In the genomic region with DNA sequence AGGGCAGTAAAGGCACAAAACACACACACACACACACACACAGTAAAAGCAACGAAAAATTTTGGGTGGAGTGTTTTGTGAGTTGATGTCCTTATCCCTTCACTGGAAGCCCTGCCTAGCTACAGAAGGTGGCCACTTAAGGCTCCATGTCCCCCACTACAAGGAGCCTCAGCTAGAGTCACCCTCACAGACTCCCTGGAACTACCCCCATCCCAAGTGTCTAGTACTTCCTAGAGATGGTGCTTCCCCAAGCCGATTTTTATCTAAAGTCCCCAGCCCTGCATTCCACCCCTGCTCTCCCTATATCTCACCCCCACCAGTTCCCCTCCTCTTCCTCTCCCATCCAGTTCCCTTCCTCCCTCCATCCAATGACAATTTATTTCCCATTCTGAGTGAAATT, we compare ENCODE assay signal across 22 mouse cellular contexts. TPM values are rescaled to one million over a fixed set of nuclear protein-coding genes. Genes with fewer than 3 reads are reported as not detected.
A peak's percentile ranks its signal among the peaks of the same experiment; 100 is the strongest.
DNase-seq lines count a peak whose midpoint lies in the region; ATAC-seq and TF ChIP-seq lines count a peak whose summit lies in the region.
"Had no signal": no experiment of that assay in that cellular context is flagged by ENCODE, and none has a peak within 500 bp of the region (broad histone marks: within the 10 kb centered on the region; RNA-seq: fewer than 3 reads in every experiment).

No protein-coding gene starts in this region.

- 45% methylated on average over 2 of the region's 2 CpGs for WGBS in liver, embryonic 11.5 days
- 51% methylated on average over 2 of the region's 2 CpGs for WGBS in liver, postnatal 0 days (ENCODE audit: insufficient replicate concordance)
- WGBS in hindbrain, embryonic 13.5 days = 83% methylated on average over 2 of the region's 2 CpGs

- TF ChIP-seq RAD21 in CH12.LX (IDR thresholded peaks at IDR 0.05; ENCODE audit: low read depth, low read length) (no peak), MEL (IDR thresholded peaks at IDR 0.05; ENCODE audit: low read depth, low read length) (no peak)

- no peak for TF ChIP-seq CTCF in liver, postnatal 0 days (IDR thresholded peaks at IDR 0.05; ENCODE audit: low read depth)
- TF ChIP-seq CTCF in CH12.LX (conservative IDR thresholded peaks at IDR 0.05 in 1 of 2, IDR thresholded peaks at IDR 0.05 in 1 of 2; ENCODE audit: low read depth in 2 of 2, low read length in 2 of 2) = no peak
- no peak for TF ChIP-seq CTCF in MEL (IDR thresholded peaks at IDR 0.05 in 2 of 3, conservative IDR thresholded peaks at IDR 0.05 in 1 of 3; ENCODE audit: control insufficient read depth in 1 of 3, insufficient read depth in 1 of 3, low read depth in 2 of 3, low read length in 3 of 3, poor library complexity in 1 of 3, severe bottlenecking in 1 of 3)

- no peak overlapping the region for H3K4me3 ChIP-seq in liver, embryonic 11.5 days (ENCODE audit: low read depth, low read length)
- no peak overlapping the region for H3K4me3 ChIP-seq in liver, postnatal 0 days (ENCODE audit: low read depth, low read length)
- no peak overlapping the region for H3K4me3 ChIP-seq in CH12.LX (replicated peaks in 1 of 3; ENCODE audit: low read depth in 2 of 3, low read length in 2 of 3, poor library complexity in 1 of 3)
- no peak overlapping the region for H3K4me3 ChIP-seq in MEL (ENCODE audit: control insufficient read depth in 1 of 2, insufficient read depth in 1 of 2, low read depth in 2 of 2, low read length in 2 of 2)
- no peak overlapping the region for H3K4me3 ChIP-seq in hindbrain, embryonic 13.5 days
- H3K4me3 ChIP-seq: embryonic facial prominence, embryonic 13.5 days; embryonic facial prominence, embryonic 15.5 days; erythroblast, embryonic 14.5 days; forebrain, embryonic 10.5 days; forebrain, embryonic 12.5 days had no signal

- no peaks in the 10 kb centered on the region; the same call in 1 of the 2 replicates for H3K79me2 ChIP-seq in CH12.LX (replicated peaks; ENCODE audit: control insufficient read depth, extremely low read depth, insufficient read depth, poor library complexity, severe bottlenecking)
- H3K79me2 ChIP-seq in MEL (ENCODE audit: control insufficient read depth, insufficient read depth, low read length, poor library complexity) = no peaks in the 10 kb centered on the region

- H3K36me3 ChIP-seq in liver, embryonic 11.5 days (ENCODE audit: control insufficient read depth, insufficient read depth, low read length) = no peaks in the 10 kb centered on the region
- H3K36me3 ChIP-seq in liver, postnatal 0 days (replicated peaks; ENCODE audit: insufficient read depth, low read length) = no peaks in the 10 kb centered on the region
- peaks cover 0 to 23% of the 10 kb centered on the region in 2 experiments for H3K36me3 ChIP-seq in CH12.LX (replicated peaks in 1 of 2; ENCODE audit: control insufficient read depth in 1 of 2, insufficient read depth in 1 of 2, low read length in 1 of 2)
- H3K36me3 ChIP-seq in MEL (ENCODE audit: control insufficient read depth in 1 of 2, insufficient read depth in 2 of 2, low read length in 2 of 2) = peaks cover 0 to 42% of the 10 kb centered on the region in 2 experiments; a peak in 2 of 4 replicates
- H3K36me3 ChIP-seq in hindbrain, embryonic 13.5 days = peaks cover 3% of the 10 kb centered on the region; the same call in 1 of the 2 replicates
- H3K36me3 ChIP-seq: embryonic facial prominence, embryonic 13.5 days; forebrain, embryonic 12.5 days had no signal

- in situ Hi-C loops in CH12.LX (cut with MboI; ENCODE audit: low pct_ligation_motif_present, low pct_unique_long_range_greater_than_20kb, low sequenced_read_pairs) = no loop called here

- no peaks in the 10 kb centered on the region for H3K9me3 ChIP-seq in liver, embryonic 11.5 days (ENCODE audit: control insufficient read depth, low read length)
- no peaks in the 10 kb centered on the region for H3K9me3 ChIP-seq in liver, postnatal 0 days (ENCODE audit: low read length)
- H3K9me3 ChIP-seq in CH12.LX (replicated peaks; ENCODE audit: low read length) (peaks cover 2% of the 10 kb centered on the region), MEL (replicated peaks; ENCODE audit: insufficient read depth, low read length) (no peaks in the 10 kb centered on the region)
- H3K9me3 ChIP-seq in hindbrain, embryonic 13.5 days = no peaks in the 10 kb centered on the region
- H3K9me3 ChIP-seq: embryonic facial prominence, embryonic 13.5 days; embryonic facial prominence, embryonic 15.5 days; forebrain, embryonic 10.5 days; forebrain, embryonic 12.5 days; G1E had no signal

- no peak overlapping the region for H3K9ac ChIP-seq in liver, embryonic 11.5 days (ENCODE audit: low read depth, low read length)
- no peak overlapping the region for H3K9ac ChIP-seq in liver, postnatal 0 days (replicated peaks)
- H3K9ac ChIP-seq in CH12.LX (ENCODE audit: insufficient read depth, low read depth) = 0 out of 2 replicates have a peak overlapping the region, but pooled peaks have one; percentile 14
- no peak overlapping the region for H3K9ac ChIP-seq in MEL (ENCODE audit: control insufficient read depth, low read depth, low read length, poor library complexity, severe bottlenecking)
- H3K9ac ChIP-seq in hindbrain, embryonic 13.5 days = no peak overlapping the region
- H3K9ac ChIP-seq: embryonic facial prominence, embryonic 13.5 days; embryonic facial prominence, embryonic 15.5 days; forebrain, embryonic 12.5 days had no signal

- TF ChIP-seq EP300 in liver, postnatal 0 days (IDR thresholded peaks at IDR 0.05; ENCODE audit: low read depth) = no peak
- TF ChIP-seq EP300 in CH12.LX (IDR thresholded peaks at IDR 0.05; ENCODE audit: low read length) (no peak), MEL (IDR thresholded peaks at IDR 0.05; ENCODE audit: low read depth in 1 of 2, low read length in 2 of 2) (peak in 1 of 2 experiments; percentile 26; a peak in 1 of 4 replicates)

- no peak overlapping the region for H3K4me2 ChIP-seq in liver, embryonic 11.5 days
- no peak overlapping the region for H3K4me2 ChIP-seq in liver, postnatal 0 days (ENCODE audit: low read depth, low read length)
- peak overlapping the region; percentile 63; the same call in 1 of the 2 replicates for H3K4me2 ChIP-seq in CH12.LX (ENCODE audit: insufficient read depth, low read depth, poor library complexity, severe bottlenecking)
- no peak overlapping the region for H3K4me2 ChIP-seq in hindbrain, embryonic 13.5 days
- H3K4me2 ChIP-seq: embryonic facial prominence, embryonic 13.5 days; embryonic facial prominence, embryonic 15.5 days; forebrain, embryonic 12.5 days had no signal

- 0 out of 2 replicates have a peak, but pooled peaks cover 7% of the 10 kb centered on the region for H3K4me1 ChIP-seq in liver, embryonic 11.5 days (replicated peaks; ENCODE audit: control insufficient read depth, insufficient read depth, low read length)
- 0 out of 2 replicates have a peak, but pooled peaks cover 1% of the 10 kb centered on the region for H3K4me1 ChIP-seq in liver, postnatal 0 days (ENCODE audit: insufficient read depth)
- peaks cover 24 to 48% of the 10 kb centered on the region in 2 experiments for H3K4me1 ChIP-seq in CH12.LX (ENCODE audit: control insufficient read depth in 1 of 2, insufficient read depth in 2 of 2)
- H3K4me1 ChIP-seq in MEL (ENCODE audit: control insufficient read depth in 1 of 2, insufficient read depth in 2 of 2, low read length in 2 of 2) = peaks cover 9 to 35% of the 10 kb centered on the region in 2 experiments
- no peaks in the 10 kb centered on the region for H3K4me1 ChIP-seq in hindbrain, embryonic 13.5 days (replicated peaks)
- H3K4me1 ChIP-seq: embryonic facial prominence, embryonic 15.5 days; forebrain, embryonic 10.5 days; forebrain, embryonic 12.5 days had no signal

- TF ChIP-seq POLR2A in CH12.LX (IDR thresholded peaks at IDR 0.05; ENCODE audit: low read depth, low read length) = no peak
- no peak for TF ChIP-seq POLR2A in MEL (IDR thresholded peaks at IDR 0.05; ENCODE audit: control insufficient read depth in 1 of 2, insufficient read depth in 1 of 2, low read depth in 1 of 2, low read length in 2 of 2, poor library complexity in 1 of 2)

- dilution Hi-C loops in CH12.LX (cut with MboI; ENCODE audit: extremely low pct_ligation_motif_present, extremely low pct_unique_long_range_greater_than_20kb, low sequenced_read_pairs) = no loop called here

- no peak overlapping the region for H3K27ac ChIP-seq in liver, embryonic 11.5 days (ENCODE audit: low read depth, low read length)
- no peak overlapping the region for H3K27ac ChIP-seq in liver, postnatal 0 days (ENCODE audit: low read depth)
- H3K27ac ChIP-seq in CH12.LX (ENCODE audit: insufficient read depth, low read depth) (no peak overlapping the region), MEL (ENCODE audit: control insufficient read depth, low read depth, low read length) (no peak overlapping the region)
- H3K27ac ChIP-seq in hindbrain, embryonic 13.5 days = no peak overlapping the region
- H3K27ac ChIP-seq: embryonic facial prominence, embryonic 13.5 days; embryonic facial prominence, embryonic 15.5 days; forebrain, embryonic 10.5 days; forebrain, embryonic 12.5 days had no signal

- DNase-seq in liver, embryonic 11.5 days (ENCODE audit: low spot score) = no peak
- no peak for DNase-seq in liver, postnatal 0 days
- DNase-seq in CH12.LX (ENCODE audit: extremely low read depth) (no peak), MEL (ENCODE audit: low read depth, low spot score) (peak; percentile 27)
- DNase-seq: adrenal gland, postnatal 10 days; adrenal gland, postnatal 25 days; cerebellum, adult 11 months; cerebellum, adult 18-20 months; cerebellum, adult 8-10 months; cerebellum, adult 9-11 months; cerebellum, postnatal 14 days; cerebellum, postnatal 36 days; embryo, embryonic 11 days had no signal

- peak; percentile 40; the same call in 1 of the 2 replicates for ATAC-seq in liver, embryonic 11.5 days (replicated peaks; ENCODE audit: low FRiP score)
- ATAC-seq in liver, postnatal 0 days = no peak
- ATAC-seq in hindbrain, embryonic 13.5 days (ENCODE audit: low FRiP score) = no peak
- ATAC-seq: forebrain, embryonic 14.5 days; forebrain, embryonic 16.5 days had no signal

- H3K27me3 ChIP-seq in liver, embryonic 11.5 days (replicated peaks; ENCODE audit: control insufficient read depth, insufficient read depth, low read length) = no peaks in the 10 kb centered on the region
- no peaks in the 10 kb centered on the region for H3K27me3 ChIP-seq in liver, postnatal 0 days (ENCODE audit: insufficient read depth, low read length)
- H3K27me3 ChIP-seq in CH12.LX (replicated peaks) = no peaks in the 10 kb centered on the region
- no peaks in the 10 kb centered on the region for H3K27me3 ChIP-seq in MEL (ENCODE audit: control insufficient read depth in 1 of 2, insufficient read depth in 2 of 2, low read length in 2 of 2)
- H3K27me3 ChIP-seq in hindbrain, embryonic 13.5 days = no peaks in the 10 kb centered on the region
- H3K27me3 ChIP-seq: embryonic facial prominence, embryonic 13.5 days; embryonic facial prominence, embryonic 15.5 days; forebrain, embryonic 12.5 days had no signal

RNA-seq across cellular contexts. Expression of a gene that starts 19.8 kb away (rescaled TPM):
- polyA plus RNA-seq in liver, embryonic 11.5 days (2014; fragmentation: Nextera tagmentation; extraction: Ambion mirVana) = 16.2 and 17.6 TPM in 2 replicates
- polyA plus RNA-seq in liver, postnatal 0 days (2015; fragmentation: Nextera tagmentation; extraction: Ambion mirVana) = 12.0 and 13.0 TPM in 2 replicates
- total RNA-seq in CH12.LX (2012; rRNA removed) (14.9 and 17.1 TPM in 2 replicates), CH12.LX (2014; rRNA removed) (11.0 and 13.1 TPM in 2 replicates), MEL (2012; rRNA removed) (7.9 and 9.4 TPM in 2 replicates)
- polyA plus RNA-seq in CH12.LX (2012; ENCODE audit: insufficient read length, low read depth) (19.1 and 23.1 TPM in 2 replicates), MEL (2012; ENCODE audit: insufficient read depth in 1 of 2, insufficient read length in 2 of 2, low read depth in 1 of 2, low replicate concordance in 2 of 2, missing spikeins in 1 of 2) (10 to 100 TPM in 1 of 2 experiments, not detected in 1; 11.2 TPM)
- 11.3 and 11.7 TPM in 2 replicates for polyA plus RNA-seq in hindbrain, embryonic 13.5 days (2015; fragmentation: Nextera tagmentation; extraction: Ambion mirVana)

RNA-seq across cellular contexts. Expression of a gene that starts 47.3 kb away (rescaled TPM):
- 6.9 and 8.3 TPM in 2 replicates for polyA plus RNA-seq in liver, embryonic 11.5 days (2014; fragmentation: Nextera tagmentation; extraction: Ambion mirVana)
- polyA plus RNA-seq in liver, postnatal 0 days (2015; fragmentation: Nextera tagmentation; extraction: Ambion mirVana) = 2.8 and 2.9 TPM in 2 replicates
- 73.1 and 78.2 TPM in 2 replicates for total RNA-seq in CH12.LX (2012; rRNA removed)
- 42.8 and 48.2 TPM in 2 replicates for total RNA-seq in CH12.LX (2014; rRNA removed)
- polyA plus RNA-seq in CH12.LX (2012; ENCODE audit: insufficient read length, low read depth) = 53.4 and 54.5 TPM in 2 replicates
- total RNA-seq in MEL (2012; rRNA removed) = 12.2 and 15.6 TPM in 2 replicates
- polyA plus RNA-seq in MEL (2012; ENCODE audit: insufficient read depth in 1 of 2, insufficient read length in 2 of 2, low read depth in 1 of 2, low replicate concordance in 2 of 2, missing spikeins in 1 of 2) = 10 to 100 TPM in 1 of 2 experiments, not detected in 1; 19.0 TPM
- 4.2 and 6.1 TPM in 2 replicates for polyA plus RNA-seq in hindbrain, embryonic 13.5 days (2015; fragmentation: Nextera tagmentation; extraction: Ambion mirVana)
